Mouse (Mus musculus) megakaryocyte, embryonic 14.5 days (primary cell): Measurements from ENCODE around the gene Uap1l1.

ENCODE experiments used
- FLI1 ChIP-seq: IDR thresholded peaks from 2 replicates; pipeline ENCODE4 v1.6.1; 2012; ENCODE audit warnings: low read length, inconsistent platforms, mixed read lengths
- GATA1 ChIP-seq: IDR thresholded peaks from 3 replicates; pipeline ENCODE4 v1.6.1; 2012; ENCODE audit warnings: mixed read lengths, low read length, inconsistent platforms, borderline replicate concordance

DNA sequence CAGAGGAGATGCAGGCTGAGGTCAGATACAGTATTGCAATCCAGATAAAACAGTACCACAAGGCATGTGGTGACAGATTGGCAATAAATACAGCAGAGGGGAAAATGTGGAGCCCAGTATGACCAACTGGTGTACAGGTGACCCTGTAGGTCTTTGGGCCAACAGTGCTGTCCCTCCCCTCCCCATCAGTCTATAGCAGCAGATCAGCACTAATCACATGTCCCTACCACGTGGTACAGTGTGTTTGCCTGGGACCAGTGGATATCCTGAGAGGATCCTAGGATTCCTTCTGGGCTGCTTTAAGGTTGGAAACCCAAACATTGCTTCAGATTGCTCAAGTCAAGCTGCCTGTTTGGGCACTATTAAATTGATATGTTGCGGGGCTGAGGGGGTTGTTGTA lies 31.9 kb downstream of the Uap1l1 start:
- TF ChIP-seq GATA1 (no peak), FLI1 (no peak)
